Mouse (Mus musculus): ENCODE measurements around the gene Rbbp9.
A peak's percentile ranks its signal among the peaks of the same experiment; 100 is the strongest.
"Not testable (repeated sequence)": the region's sequence is repeated elsewhere in the genome, so short reads cannot be mapped to it uniquely, and the experiment has no call there.

Gene Rbbp9

DNA sequence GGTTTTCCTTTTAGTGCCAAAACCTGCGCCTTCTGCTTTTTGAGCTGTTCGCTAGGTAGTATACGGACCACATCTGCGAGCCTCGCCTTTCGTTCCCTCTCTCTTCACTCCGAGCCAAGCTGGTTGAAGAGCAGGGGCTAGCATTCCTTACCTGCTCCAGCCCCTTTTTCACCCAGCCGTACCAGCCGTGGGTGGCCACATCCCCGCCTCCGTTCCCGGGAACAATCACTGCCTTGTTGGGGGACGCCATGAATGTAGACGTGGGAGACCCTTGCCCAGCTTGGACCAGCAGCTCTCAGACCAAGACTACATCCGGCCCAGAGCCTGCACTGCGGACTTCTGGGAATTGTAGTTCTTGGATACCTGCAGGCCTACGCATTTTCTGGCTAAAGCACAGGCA is at the start of gene Rbbp9:
Gene Rbbp9 (minus strand): TSS at position 341 of the 400 bp plus-strand sequence.
- peak; percentile 70 to 75 for DNase-seq

DNA sequence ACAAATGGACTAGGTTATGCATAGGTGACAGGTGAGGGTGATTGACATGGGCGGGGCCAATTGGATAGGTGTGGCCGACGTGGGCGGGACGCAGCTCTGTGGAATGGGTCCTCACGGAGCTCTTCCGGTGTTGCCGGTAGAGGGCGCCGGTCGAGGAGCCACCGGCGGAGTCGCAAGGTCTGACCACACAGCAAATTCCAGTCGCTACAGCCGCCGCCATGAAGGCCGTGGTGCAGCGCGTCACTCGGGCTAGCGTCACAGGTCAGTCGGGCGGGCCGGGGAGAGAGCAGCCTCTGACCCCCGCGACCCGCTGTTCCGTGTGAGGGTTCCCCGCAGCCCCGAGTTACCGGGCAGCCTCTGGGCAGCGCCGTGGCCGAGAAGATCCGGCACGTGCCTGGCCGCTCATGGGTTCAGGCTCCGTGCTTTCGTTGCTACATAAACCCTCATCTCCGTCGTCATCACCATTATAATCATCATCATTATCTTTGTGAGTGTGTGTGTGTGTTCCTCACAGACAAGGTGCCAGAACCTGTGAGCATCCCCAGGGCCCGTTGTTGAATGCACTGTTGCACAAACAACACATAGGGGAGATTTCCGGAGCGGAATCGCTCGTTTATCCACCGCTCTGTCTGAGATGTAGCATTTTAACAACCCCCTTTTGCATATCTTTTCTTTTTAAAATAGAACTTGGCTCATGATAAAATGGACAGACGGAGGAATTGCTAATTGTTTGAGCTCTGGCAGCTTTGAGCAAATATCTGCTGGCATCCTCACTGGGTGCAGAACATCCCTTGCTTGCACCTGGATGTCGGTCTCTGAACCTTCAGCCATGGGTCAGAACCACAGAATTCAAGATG is 49.4 kb upstream of the Rbbp9 start, which contains the start of gene Dtd1:
Gene Dtd1 (plus strand): TSS at position 67 of the 857 bp plus-strand sequence.
- peak; percentile 95 to 96 for DNase-seq

DNA sequence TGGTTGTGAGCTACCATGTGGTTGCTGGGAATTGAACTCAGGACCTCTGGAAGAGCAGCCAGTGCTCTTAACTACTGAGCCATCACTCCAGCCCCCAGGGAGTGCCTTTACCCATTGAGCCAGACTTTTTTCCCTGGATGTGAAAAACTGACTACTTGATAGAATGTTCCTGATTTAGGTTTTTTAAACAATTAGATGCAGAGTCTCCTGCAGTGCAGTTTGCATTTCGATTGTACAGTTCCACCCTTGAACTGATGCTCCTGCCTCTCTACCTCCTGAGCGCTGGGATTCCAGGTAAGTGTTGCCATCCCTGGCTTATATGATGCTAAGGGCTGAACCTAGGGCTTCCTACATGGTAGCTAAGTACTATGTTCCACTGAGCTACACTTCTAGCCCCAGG is 47.3 kb upstream of the Rbbp9 start:
- no peak for DNase-seq

DNA sequence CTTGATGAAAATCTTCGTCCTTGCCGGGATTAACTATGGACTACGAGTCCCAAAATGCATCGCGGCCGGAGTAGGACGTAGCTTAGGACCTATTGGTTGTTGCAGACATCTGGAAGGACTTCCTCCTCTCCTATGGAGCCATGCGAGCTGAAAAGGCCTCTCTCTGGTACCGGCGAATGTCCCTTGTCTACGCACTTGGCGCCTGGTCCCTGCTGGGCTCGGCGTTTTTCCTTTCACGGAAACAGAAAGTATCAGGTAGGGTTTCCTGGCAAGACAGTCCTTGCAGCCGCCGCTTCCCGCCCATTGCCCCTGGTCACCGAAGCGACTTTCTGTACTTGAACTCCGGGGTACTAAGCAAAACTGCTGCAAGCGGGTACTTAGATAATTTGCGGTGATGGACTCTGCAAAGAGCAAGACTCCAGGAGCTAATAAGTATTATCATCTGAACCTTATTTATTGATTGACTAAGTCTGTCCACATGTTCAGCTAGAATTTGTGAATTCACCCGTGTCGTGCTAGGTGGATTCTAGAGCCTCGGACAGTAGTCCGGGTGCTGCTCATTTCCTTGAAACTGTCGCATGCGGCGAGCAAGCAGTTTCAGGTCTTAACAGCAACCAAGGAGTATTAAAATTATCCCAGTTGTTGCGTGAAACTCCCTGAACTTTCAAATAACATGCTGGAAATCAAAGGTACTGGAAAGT is 43.4 kb upstream of the Rbbp9 start, which contains the start of gene Smim26:
Gene Smim26 (plus strand): TSS at position 104 of the 701 bp plus-strand sequence.
- peak; percentile 77 to 82 for DNase-seq

DNA sequence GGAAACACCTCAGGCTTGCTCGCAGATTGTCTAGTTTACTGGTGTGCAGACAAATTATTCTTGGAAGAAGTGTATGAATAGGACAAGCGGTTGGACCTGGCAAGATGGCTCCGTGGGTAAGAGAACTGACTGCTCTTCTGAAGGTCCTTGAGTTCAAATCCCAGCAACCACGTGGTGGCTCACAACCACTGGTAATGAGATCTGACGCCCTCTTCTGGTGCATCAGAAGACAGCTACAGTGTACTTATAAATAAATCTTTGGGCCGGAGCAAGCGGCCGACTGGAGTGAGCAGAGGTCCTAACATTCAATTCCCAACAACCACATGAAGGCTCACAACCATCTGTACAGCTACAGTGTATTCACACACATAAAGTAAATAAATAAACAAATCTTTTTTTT is 42.4 kb upstream of the Rbbp9 start:
- not testable (repeated sequence) for DNase-seq

DNA sequence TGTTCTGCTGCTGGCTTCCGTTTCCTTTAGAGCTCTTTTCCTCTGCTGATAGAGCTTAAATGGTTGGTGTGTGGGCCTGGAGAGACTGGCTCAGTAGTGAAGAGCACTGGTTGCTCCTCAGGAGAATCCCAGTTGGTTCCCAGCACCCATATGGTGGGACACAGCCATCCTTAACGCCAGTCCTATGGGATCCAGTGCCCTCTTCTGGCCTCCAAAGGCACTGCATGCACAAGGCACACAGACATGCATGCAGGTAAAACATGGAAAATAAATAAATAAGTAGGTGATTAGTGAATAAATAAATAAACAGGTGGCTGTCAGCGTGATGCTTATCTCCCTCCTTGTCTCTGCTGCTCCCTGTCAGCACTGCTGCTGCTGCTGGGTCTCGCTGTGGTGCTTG is 38.1 kb upstream of the Rbbp9 start:
- no peak for DNase-seq

DNA sequence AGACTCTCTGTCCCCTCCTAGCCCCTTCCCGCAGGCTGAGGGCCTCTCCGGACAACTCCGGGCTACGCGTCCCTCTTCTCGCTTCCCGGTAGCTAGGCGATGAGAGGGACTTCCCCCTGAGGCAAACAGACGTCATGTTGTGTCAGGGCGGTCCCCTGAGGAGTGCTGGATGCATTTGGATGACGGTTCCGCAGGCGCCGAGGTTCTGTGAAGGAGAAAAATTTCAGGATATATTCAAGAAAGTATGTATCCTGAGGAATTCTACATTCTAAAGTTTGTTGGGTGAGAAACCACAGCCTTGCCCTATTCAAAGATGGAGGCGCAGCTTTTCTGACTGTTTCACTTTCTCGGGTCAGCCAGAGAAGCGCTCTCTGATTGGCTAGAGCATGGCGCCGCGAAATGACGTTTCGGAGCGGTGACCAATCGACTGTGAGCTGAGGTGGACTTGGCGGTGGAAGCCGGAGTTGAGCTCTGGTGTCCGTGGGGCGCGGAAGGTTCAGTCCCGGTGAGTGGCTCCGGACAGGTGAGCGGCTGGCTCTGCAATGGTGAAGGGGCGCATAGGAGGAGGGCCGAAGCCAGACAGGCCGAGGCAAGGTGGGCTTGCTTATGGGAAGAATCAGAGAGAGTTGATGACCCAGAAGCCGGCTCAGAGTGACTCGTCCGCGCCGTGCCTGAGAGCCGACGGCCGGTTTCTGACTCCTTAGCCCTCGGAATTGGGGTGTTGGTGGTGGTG is 5.3 kb upstream of the Rbbp9 start, which contains the start of gene Sec23b:
Gene Sec23b (plus strand): TSS at position 410 of the 733 bp plus-strand sequence.
- DNase-seq, result peak; percentile 96 to 98

DNA sequence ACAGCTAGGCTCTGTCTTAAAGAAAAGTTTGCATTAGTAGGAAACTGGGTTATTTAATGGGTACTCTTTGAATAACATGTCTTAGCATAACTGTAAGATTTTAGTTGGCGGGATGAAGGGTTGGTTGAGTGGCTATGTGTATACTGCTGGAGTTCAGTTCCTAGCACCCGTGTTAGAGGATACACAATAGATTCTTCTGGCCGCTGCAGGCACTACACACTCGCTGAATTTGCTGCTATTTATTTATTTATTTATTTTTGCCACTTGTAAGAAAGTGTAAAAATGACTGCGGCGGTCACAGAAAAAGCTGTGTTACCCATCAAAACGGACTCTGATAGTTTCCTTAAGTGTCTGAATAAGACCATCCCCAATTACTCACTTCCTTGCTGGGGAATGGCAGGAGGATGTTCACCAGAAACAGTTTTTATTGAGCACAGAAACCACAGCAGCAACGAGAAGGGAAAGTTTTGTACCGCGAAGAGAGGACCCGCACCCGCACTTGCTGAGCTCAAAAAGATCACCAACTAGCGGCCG is 4.7 kb upstream of the Rbbp9 start:
- no peak for DNase-seq

DNA sequence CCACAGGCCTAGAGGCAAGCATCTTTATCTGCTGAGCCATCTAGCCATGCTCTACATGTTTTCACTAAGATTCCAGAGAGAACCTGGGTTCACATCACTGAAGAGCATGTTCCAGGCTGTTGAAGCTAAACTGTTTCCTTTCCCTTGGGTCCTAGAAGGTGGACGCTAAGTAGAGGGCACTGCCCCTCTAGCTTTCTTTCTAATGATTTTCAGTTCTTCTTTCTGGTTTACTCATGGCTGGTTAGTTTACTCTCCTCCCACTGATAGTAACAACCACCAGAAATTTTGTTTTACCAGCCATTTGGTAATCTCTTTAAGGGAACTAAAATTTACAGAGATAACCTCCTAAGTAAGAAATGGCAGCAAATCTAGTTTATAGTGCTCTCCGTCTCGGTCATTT is 3.2 kb upstream of the Rbbp9 start:
- no peak for DNase-seq

DNA sequence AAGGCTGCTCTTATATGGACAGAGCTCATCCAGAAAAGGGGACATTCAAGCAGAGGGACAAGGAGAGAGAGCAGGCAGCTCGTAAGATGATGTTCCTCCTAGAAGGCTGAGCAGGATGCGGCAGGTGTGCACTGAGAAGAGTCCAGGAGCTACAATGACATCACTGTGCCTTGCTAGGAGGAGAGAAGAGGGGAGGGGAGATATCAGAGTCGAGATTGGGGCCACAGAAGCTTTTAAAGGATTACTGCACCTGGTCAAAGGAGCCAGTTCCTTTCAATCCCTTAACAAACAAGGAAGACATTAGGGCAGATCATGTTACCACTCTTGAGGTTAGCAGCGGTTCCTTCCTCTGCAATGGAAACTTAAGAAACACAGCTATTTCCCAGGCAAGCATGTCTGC is 3.1 kb downstream of the Rbbp9 start:
- DNase-seq, result no peak

DNA sequence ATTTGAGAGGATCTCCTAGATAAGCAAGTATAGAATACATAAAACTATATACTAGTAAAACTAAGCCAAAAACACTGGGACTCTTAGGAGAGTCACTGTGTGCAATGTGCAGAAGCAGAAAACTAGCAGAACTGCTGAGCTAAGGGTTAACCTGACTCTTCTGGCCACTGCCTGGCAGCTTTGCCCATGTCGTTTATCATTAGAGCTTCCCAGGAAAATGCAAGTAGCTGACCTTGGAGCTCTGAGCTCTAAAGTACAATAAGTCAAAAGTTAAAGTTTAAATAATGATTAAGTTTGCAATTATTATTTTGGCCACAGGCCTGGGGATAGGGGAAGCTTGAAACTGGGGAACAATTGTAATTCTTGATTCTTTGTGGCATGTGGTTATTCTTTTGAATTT is 5.2 kb downstream of the Rbbp9 start:
- DNase-seq, result no peak

DNA sequence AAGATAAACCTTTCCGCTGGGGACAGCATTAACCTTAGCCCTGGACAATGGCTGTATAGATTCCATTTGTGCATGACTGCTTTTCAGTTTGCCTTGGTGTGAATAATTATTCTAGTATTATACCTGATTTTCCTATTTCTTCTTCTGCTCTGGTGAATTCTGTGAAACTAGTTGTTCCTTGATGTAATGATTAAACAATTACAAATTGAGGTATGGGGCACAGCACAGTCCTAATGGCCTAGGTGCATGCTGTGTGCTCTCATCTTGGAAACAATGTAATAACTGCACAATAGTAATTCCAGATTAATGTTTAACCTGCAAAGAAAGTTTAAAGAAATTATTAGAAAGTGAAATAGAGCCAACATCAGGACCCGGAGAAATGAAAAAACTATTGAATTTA is 5.6 kb downstream of the Rbbp9 start:
- DNase-seq, result no peak

DNA sequence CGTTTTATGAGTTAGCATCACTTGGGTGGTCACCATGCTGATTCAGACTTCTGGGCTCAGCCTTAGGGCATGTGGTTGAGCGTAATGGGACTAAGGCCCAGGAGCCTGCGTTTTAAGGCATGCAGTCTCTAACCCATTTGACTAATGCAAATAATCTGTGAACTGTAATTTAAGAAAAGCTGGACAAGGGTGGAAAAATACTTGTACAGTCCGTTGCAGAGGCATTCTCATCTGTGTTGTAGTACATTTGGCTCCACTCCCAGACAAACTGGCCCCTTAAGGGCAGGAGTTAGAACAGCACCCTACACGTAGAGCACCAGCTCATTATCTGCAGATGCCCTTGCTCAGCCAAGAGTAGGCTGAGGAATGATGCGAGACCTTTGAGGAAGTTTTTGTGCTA is 6.0 kb downstream of the Rbbp9 start:
- DNase-seq, result no peak

DNA sequence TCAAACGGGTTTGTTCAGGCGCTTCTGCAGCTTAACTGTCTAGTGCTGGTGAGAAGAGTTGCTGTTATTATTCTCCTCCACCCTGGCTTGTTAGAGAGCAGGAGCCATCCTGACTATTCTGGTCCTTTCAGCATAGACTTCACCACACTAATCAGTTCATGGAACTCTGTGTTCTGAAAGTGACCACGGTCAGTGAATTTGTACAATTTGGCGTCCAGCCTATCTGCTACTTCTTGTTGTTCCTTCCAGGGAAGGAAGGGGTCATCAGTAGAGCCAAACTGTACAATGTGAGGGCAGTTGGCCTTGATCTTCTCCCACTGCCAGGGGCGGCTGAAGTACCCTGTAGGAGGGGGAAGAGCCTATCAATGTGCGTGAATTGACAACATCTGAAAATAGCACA is 7.0 kb downstream of the Rbbp9 start:
- no peak for DNase-seq

DNA sequence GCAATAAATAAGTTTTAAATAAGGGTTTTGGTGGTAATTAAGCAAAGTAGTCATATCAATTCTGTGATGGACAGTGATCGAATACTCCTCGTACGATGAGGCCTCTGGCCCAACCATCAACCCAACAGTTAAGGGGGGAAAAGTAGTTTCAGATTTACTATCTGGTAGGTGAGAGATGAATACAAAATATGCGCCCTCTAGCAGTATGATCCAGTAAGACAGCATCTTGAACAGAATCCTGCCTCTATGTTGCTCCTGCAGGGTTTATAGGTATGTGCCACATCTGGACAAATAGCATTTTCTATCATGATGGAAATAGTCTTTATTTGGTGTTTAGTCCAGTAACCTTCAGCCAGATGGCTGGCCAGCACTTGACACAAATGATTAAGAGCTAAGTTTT is 9.4 kb downstream of the Rbbp9 start:
- no peak for DNase-seq

DNA sequence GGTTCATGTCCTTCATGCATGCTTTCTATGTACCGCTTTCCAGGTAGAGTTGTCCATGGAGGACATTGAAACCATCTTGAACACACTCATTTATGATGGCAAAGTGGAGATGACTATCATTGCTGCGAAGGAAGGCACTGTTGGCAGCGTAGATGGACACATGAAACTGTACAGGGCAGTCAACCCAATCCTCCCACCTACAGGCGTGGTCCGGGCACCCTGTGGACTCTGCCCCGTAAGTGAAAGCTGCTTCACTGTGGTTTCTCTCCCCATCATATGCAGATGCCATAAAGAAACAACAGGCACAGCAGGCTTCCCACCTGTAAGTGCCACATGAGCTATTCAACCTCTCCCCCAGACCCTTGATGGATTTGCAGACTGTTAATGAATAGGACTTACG is 13.5 kb downstream of the Rbbp9 start:
- DNase-seq, result no peak

DNA sequence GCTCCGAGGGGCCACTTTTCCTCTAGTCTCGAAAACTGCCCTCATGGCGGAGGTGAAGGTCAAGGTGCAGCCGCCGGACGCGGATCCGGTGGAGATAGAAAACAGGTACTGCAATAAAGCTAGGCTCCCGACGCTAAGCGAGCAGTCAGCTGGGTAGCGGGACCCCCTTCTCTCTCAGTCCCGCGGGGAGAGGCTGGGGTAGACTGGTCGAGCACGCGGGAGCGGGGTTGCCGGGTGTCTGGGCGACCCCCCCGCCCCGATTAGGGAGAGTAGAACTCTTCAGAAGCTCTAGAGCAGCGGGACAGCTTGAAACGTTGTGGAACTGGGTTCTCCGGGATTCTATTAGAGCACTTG is 22.9 kb downstream of the Rbbp9 start:
- DNase-seq, result no peak

DNA sequence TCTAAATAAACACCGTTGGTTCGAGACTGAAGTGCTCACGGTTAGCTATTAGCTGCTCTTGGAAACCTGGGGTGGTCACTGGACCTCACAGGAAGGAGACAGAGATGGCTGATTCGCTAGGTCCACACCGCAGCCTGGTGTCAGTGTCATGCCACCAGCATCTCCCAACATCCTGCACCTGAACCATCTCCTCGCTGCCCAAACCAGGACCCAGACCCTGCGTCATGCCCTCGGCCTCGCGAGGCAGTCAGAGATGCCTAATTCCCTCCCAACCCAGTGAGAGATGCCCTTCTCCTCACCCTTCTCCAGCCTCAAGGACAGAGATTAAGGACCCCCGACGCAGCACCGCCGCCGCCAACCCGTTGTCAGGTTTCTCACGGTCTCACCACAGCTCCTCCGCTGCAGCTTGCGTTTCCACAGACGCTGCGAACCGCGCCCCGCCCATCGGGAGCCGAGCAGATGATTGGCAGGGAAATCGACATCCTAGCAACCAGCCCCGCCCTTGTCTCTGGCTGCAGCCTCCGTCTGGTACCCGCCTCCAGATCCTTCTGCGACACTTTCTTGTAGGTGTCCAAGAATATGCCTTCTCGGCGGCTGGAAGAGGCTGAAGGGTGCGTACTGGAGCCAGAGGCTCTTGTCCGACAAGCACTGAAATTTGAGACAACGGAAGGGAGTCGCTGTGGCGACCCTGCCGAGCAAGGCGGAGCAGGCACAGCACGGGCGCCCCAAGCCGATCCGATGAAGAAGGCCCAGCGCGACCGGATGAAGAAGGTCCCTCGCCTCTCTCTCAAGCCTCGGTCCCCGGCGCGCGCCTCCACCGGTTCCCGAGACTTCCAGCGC is 23.5 kb downstream of the Rbbp9 start, which contains the start of the genes Dzank1 and Polr3f:
Gene Dzank1 (minus strand): TSS at position 434 of the 840 bp plus-strand sequence.
Gene Polr3f (plus strand): TSS at position 738 of the 840 bp plus-strand sequence.
- peak; percentile 96 to 97 for DNase-seq

DNA sequence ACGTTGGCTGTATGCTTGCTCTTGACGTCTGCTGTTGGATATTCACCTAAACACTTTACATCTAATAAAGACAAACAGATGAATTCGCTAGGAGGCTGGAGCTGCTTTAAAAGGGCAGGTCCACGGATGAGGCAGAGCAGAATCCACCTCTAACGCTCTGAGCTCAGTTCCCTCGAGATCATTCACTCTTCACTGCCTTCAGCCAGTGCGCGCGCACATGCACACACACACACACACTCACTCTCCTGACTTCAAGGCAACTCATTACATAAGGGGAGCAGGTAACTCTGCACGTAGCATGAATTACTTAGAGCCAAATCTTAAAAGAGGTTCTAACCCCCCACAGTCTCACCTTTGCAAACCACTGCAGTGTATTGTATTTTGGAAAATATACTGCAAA is 24.8 kb downstream of the Rbbp9 start:
- peak in 1 of 2 experiments; percentile 36 for DNase-seq

DNA sequence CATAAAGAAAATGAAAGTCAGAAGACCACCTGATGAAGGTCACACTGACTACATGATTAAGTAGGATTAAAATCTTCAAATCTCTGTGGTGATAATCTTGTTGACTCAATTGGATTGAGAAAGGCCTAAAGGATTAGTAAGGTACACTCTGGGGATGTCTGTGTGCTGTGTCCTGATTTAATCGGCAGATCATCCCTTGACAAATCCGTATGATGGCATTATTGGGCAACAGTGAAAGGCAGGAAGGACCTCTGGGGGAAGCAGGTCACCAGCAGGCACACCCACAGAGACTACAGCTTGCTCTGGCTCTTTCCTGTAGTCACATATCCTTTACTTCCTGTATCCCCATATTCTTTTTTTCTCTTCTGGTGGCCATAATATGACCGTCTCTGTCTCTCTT is 30.9 kb downstream of the Rbbp9 start:
- DNase-seq, result no peak

DNA sequence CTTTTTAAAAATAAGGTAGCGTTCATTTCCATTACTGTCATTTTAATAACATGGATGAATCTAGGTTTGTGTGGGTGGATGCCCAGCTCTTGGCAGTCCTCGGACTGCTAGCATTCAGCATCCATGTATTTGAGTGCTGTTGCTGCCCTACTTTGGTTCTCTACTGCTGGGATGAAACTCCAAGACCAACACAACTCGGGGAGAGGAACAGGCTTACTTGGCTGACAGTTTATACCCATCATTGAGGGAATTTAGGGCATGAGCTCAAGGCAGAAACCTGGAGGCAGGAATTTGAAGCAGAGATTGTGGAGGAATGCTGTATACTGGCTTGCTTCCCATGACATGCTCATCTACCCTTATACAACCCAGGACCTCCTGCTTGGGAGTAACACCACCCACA is 36.0 kb downstream of the Rbbp9 start:
- DNase-seq, result no peak

DNA sequence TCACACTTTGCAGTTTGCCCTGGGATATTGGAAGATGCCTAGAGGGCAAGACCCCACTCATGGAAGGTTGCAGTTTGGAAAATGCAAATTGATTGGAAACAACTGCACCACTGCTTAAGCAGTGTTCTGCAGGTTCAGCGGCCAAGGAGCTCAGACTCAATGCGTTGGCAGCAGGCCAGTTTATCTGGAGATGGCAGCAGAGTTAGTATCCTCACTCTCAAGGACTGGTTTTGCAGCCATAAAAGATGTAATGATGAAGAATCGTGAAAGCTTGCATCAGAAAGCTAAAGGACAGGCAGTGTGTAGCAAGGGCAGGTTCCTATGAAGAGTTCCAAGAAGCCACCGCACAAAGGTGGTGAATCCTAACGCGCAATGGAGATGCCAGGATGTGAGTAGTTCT is 48.5 kb downstream of the Rbbp9 start:
- DNase-seq, result peak; percentile 21 to 30
